Mouse (Mus musculus): ENCODE results near the gene Abcb5. TPM values are rescaled to one million over a fixed set of nuclear protein-coding genes. Genes with fewer than 3 reads are reported as not detected.

Abcb5 gene
- total and polyA plus RNA-seq, 2 experiments from 2014 or later = 0.04 TPM; not detected in 1

- ATAC-seq (peak; percentile 26), DNase-seq (peak; percentile 53)
- 1% methylated on average over 76 of the region's 80 CpGs for WGBS
- H3K27me3 ChIP-seq (ENCODE audit: insufficient read depth, low read length) = peaks cover 59% of the 10 kb centered on the region
- H3K36me3 ChIP-seq (ENCODE audit: insufficient read depth) = no peaks in the 10 kb centered on the region
- H3K4me3 ChIP-seq (ENCODE audit: low read depth, low read length) = peak overlapping the region; percentile 46
- no peaks in the 10 kb centered on the region for H3K9me3 ChIP-seq (ENCODE audit: low read length)
- H3K9ac ChIP-seq = peak overlapping the region; percentile 40
- peaks cover 3% of the 10 kb centered on the region; the same call in 1 of the 2 replicates for H3K4me1 ChIP-seq (ENCODE audit: insufficient read depth)
- H3K4me2 ChIP-seq (ENCODE audit: low read depth) = peak overlapping the region; percentile 60
- TF ChIP-seq CTCF (IDR thresholded peaks at IDR 0.05; ENCODE audit: low read depth) = peak; percentile 31
- H3K27ac ChIP-seq (ENCODE audit: low read depth, low read length) = peak overlapping the region; percentile 73
These were observed 117.6 kb downstream of the Abcb5 start for GRCm38 (mm10) chr12:118848496-118849202.

GRCm38 (mm10) chr12:118847861-118848495 lies 118.2 kb downstream of the Abcb5 start:
- TF ChIP-seq CTCF (IDR thresholded peaks at IDR 0.05; ENCODE audit: low read depth) = no peak
- ATAC-seq (peak; percentile 28; the same call in 1 of the 2 replicates), DNase-seq (no peak)
- peak overlapping the region; percentile 40 for H3K9ac ChIP-seq
- H3K9me3 ChIP-seq (ENCODE audit: low read length) = no peaks in the 10 kb centered on the region
- WGBS = 2% methylated on average over 23 of the region's 23 CpGs
- H3K4me3 ChIP-seq (ENCODE audit: low read depth, low read length) = peak overlapping the region; percentile 46
- no peaks in the 10 kb centered on the region for H3K36me3 ChIP-seq (ENCODE audit: insufficient read depth)
- H3K27me3 ChIP-seq (ENCODE audit: insufficient read depth, low read length) = peaks cover 56% of the 10 kb centered on the region
- peak overlapping the region; percentile 60 for H3K4me2 ChIP-seq (ENCODE audit: low read depth)
- peak overlapping the region; percentile 73 for H3K27ac ChIP-seq (ENCODE audit: low read depth, low read length)
- H3K4me1 ChIP-seq (ENCODE audit: insufficient read depth) = no peaks in the 10 kb centered on the region

GRCm38 (mm10) chr12:118847381-118847780 lies 118.8 kb downstream of the Abcb5 start:
- Histone ChIP-seq H3K36me3 (ENCODE audit: insufficient read depth) (no peaks in the 10 kb centered on the region), H3K27ac (ENCODE audit: low read depth, low read length) (0 out of 2 replicates have a peak overlapping the region, but pooled peaks have one; percentile 45), H3K4me3 (ENCODE audit: low read depth, low read length) (peak overlapping the region; percentile 46), H3K4me1 (ENCODE audit: insufficient read depth) (no peaks in the 10 kb centered on the region), H3K9me3 (ENCODE audit: low read length) (no peaks in the 10 kb centered on the region), H3K27me3 (ENCODE audit: insufficient read depth, low read length) (peaks cover 61% of the 10 kb centered on the region), H3K9ac (peak overlapping the region; percentile 40; the same call in 1 of the 2 replicates), H3K4me2 (ENCODE audit: low read depth) (peak overlapping the region; percentile 60)
- ATAC-seq = no peak
- no peak for TF ChIP-seq CTCF (IDR thresholded peaks at IDR 0.05; ENCODE audit: low read depth)
- WGBS = 1% methylated on average over 17 of the region's 17 CpGs
- DNase-seq = no peak

GRCm38 (mm10) chr12:118846649-118847321 lies 119.4 kb downstream of the Abcb5 start:
- Histone ChIP-seq H3K4me2 (ENCODE audit: low read depth) (peak overlapping the region; percentile 60), H3K36me3 (ENCODE audit: insufficient read depth) (no peaks in the 10 kb centered on the region), H3K9me3 (ENCODE audit: low read length) (no peaks in the 10 kb centered on the region), H3K4me1 (ENCODE audit: insufficient read depth) (no peaks in the 10 kb centered on the region), H3K27me3 (ENCODE audit: insufficient read depth, low read length) (peaks cover 62% of the 10 kb centered on the region), H3K27ac (ENCODE audit: low read depth, low read length) (peak overlapping the region; percentile 67; the same call in 1 of the 2 replicates), H3K9ac (peak overlapping the region; percentile 40; the same call in 1 of the 2 replicates), H3K4me3 (ENCODE audit: low read depth, low read length) (peak overlapping the region; percentile 46)
- peak; percentile 66 for ATAC-seq
- DNase-seq = peak; percentile 75
- TF ChIP-seq CTCF (IDR thresholded peaks at IDR 0.05; ENCODE audit: low read depth) = no peak
- 2% methylated on average over 59 of the region's 59 CpGs for WGBS

- peak within 1 kb of the TSS; percentile 67; the same call in 1 of the 2 replicates for H3K27ac ChIP-seq (ENCODE audit: low read depth, low read length)
- 12% methylated on average over 6 of the region's 6 CpGs for WGBS
- H3K9me3 ChIP-seq (ENCODE audit: low read length) = no peaks in the 10 kb centered on the region
- no peaks in the 10 kb centered on the region for H3K4me1 ChIP-seq (ENCODE audit: insufficient read depth)
- no peak for DNase-seq
- peaks cover 67% of the 10 kb centered on the region for H3K27me3 ChIP-seq (ENCODE audit: insufficient read depth, low read length)
- peak within 1 kb of the TSS; percentile 46 for H3K4me3 ChIP-seq (ENCODE audit: low read depth, low read length)
- no peaks in the 10 kb centered on the region for H3K36me3 ChIP-seq (ENCODE audit: insufficient read depth)
- no peak for ATAC-seq
- H3K9ac ChIP-seq = peak within 1 kb of the TSS; percentile 40; the same call in 1 of the 2 replicates
- H3K4me2 ChIP-seq (ENCODE audit: low read depth) = peak within 1 kb of the TSS; percentile 60
- no peak for TF ChIP-seq CTCF (IDR thresholded peaks at IDR 0.05; ENCODE audit: low read depth)
These were observed 120.0 kb downstream of the Abcb5 start, which contains the start of gene Sp8 for GRCm38 (mm10) chr12:118846221-118846620. Gene Sp8, plus strand, starts transcription at chr12:118846329.

- no peak overlapping the region for H3K9ac ChIP-seq
- peaks cover 67% of the 10 kb centered on the region for H3K27me3 ChIP-seq (ENCODE audit: insufficient read depth, low read length)
- H3K4me2 ChIP-seq (ENCODE audit: low read depth) = no peak overlapping the region
- TF ChIP-seq CTCF (IDR thresholded peaks at IDR 0.05; ENCODE audit: low read depth) = no peak
- H3K4me3 ChIP-seq (ENCODE audit: low read depth, low read length) = no peak overlapping the region
- ATAC-seq (no peak), DNase-seq (no peak)
- 58% methylated on average over 3 of the region's 3 CpGs for WGBS
- no peaks in the 10 kb centered on the region for H3K9me3 ChIP-seq (ENCODE audit: low read length)
- no peak overlapping the region for H3K27ac ChIP-seq (ENCODE audit: low read depth, low read length)
- H3K4me1 ChIP-seq (ENCODE audit: insufficient read depth) = no peaks in the 10 kb centered on the region
- no peaks in the 10 kb centered on the region for H3K36me3 ChIP-seq (ENCODE audit: insufficient read depth)
These were observed 120.9 kb downstream of the Abcb5 start for GRCm38 (mm10) chr12:118845351-118845750.

Data from forebrain, postnatal 0 days (tissue).